ENCODE assay signal across 18 mouse cellular contexts in genomic region chr14:11667762-11668161, GRCm38 (mm10).
DNase-seq lines count a peak whose midpoint lies in the region; ATAC-seq and TF ChIP-seq lines count a peak whose summit lies in the region.
"Had no signal": no experiment of that assay in that cellular context is flagged by ENCODE, and none has a peak within 500 bp of the region (broad histone marks: within the 10 kb centered on the region; RNA-seq: fewer than 3 reads in every experiment).

No protein-coding gene starts in this region.

- no peak for TF ChIP-seq CTCF in layer of hippocampus, adult 2 months (conservative IDR thresholded peaks at IDR 0.05)

- DNase-seq in forebrain, embryonic 11.5 days (ENCODE audit: low spot score), result no peak
- no peak for DNase-seq in kidney, postnatal 10 days
- peak; percentile 38 for DNase-seq in midbrain, embryonic 14.5 days
- no peak for DNase-seq in layer of hippocampus, adult 2 months (ENCODE audit: low spot score in 2 of 2)
- no peak for DNase-seq in lung, postnatal 10 days
- DNase-seq: adrenal gland, postnatal 36 days; cerebellum, adult 18-20 months; cerebellum, postnatal 36 days; gastrocnemius, postnatal 14 days; right cerebral cortex, postnatal 4 days had no signal

- no peak overlapping the region for H3K4me2 ChIP-seq in forebrain, embryonic 12.5 days
- no peak overlapping the region for H3K4me2 ChIP-seq in forebrain, embryonic 11.5 days (ENCODE audit: low read depth, low read length, severe bottlenecking)
- no peak overlapping the region for H3K4me2 ChIP-seq in kidney, embryonic 16.5 days (replicated peaks; ENCODE audit: low read depth, low read length)
- no peak overlapping the region for H3K4me2 ChIP-seq in hindbrain, embryonic 12.5 days (replicated peaks)
- no peak overlapping the region for H3K4me2 ChIP-seq in midbrain, embryonic 14.5 days (ENCODE audit: low read length)
- H3K4me2 ChIP-seq: forebrain, embryonic 13.5 days had no signal

- no peak overlapping the region for H3K4me3 ChIP-seq in forebrain, embryonic 12.5 days (replicated peaks)
- H3K4me3 ChIP-seq in forebrain, embryonic 11.5 days (ENCODE audit: low read depth, low read length), result no peak overlapping the region
- H3K4me3 ChIP-seq in kidney, embryonic 16.5 days (ENCODE audit: low read length), result no peak overlapping the region
- no peak overlapping the region for H3K4me3 ChIP-seq in hindbrain, embryonic 12.5 days
- H3K4me3 ChIP-seq in midbrain, embryonic 14.5 days (replicated peaks; ENCODE audit: low read depth, low read length), result no peak overlapping the region
- H3K4me3 ChIP-seq in layer of hippocampus, adult 2 months, result no peak overlapping the region
- H3K4me3 ChIP-seq: forebrain, embryonic 13.5 days had no signal

- H3K27ac ChIP-seq in forebrain, embryonic 12.5 days, result no peak overlapping the region
- no peak overlapping the region for H3K27ac ChIP-seq in forebrain, embryonic 11.5 days (ENCODE audit: low read depth, low read length)
- H3K27ac ChIP-seq in kidney, embryonic 16.5 days (ENCODE audit: low read length), result no peak overlapping the region
- H3K27ac ChIP-seq in hindbrain, embryonic 12.5 days, result no peak overlapping the region
- H3K27ac ChIP-seq in midbrain, embryonic 14.5 days (replicated peaks; ENCODE audit: low read depth, low read length), result no peak overlapping the region
- no peak overlapping the region for H3K27ac ChIP-seq in layer of hippocampus, adult 2 months
- H3K27ac ChIP-seq: forebrain, embryonic 13.5 days; kidney, postnatal 0 days; liver, embryonic 14.5 days had no signal

- peaks cover 17% of the 10 kb centered on the region; the same call in 1 of the 2 replicates for H3K27me3 ChIP-seq in forebrain, embryonic 12.5 days
- H3K27me3 ChIP-seq in forebrain, embryonic 11.5 days (ENCODE audit: control insufficient read depth, insufficient read depth, low read length), result peaks cover 2% of the 10 kb centered on the region; the same call in 1 of the 2 replicates
- H3K27me3 ChIP-seq in kidney, embryonic 16.5 days (ENCODE audit: insufficient read depth, low read length), result no peaks in the 10 kb centered on the region
- no peaks in the 10 kb centered on the region for H3K27me3 ChIP-seq in hindbrain, embryonic 12.5 days
- no peaks in the 10 kb centered on the region for H3K27me3 ChIP-seq in midbrain, embryonic 14.5 days (ENCODE audit: control insufficient read depth, insufficient read depth, low read length)

- H3K9me3 ChIP-seq in forebrain, embryonic 12.5 days, result no peaks in the 10 kb centered on the region
- H3K9me3 ChIP-seq in forebrain, embryonic 11.5 days (ENCODE audit: control insufficient read depth, low read length), result no peaks in the 10 kb centered on the region
- H3K9me3 ChIP-seq in kidney, embryonic 16.5 days (ENCODE audit: low read length), result no peaks in the 10 kb centered on the region
- no peaks in the 10 kb centered on the region for H3K9me3 ChIP-seq in hindbrain, embryonic 12.5 days (replicated peaks)
- no peaks in the 10 kb centered on the region for H3K9me3 ChIP-seq in midbrain, embryonic 14.5 days (ENCODE audit: control insufficient read depth, low read length)
- H3K9me3 ChIP-seq: forebrain, embryonic 13.5 days had no signal

- H3K9ac ChIP-seq in forebrain, embryonic 12.5 days, result no peak overlapping the region
- H3K9ac ChIP-seq in forebrain, embryonic 11.5 days (ENCODE audit: low read length), result no peak overlapping the region
- H3K9ac ChIP-seq in kidney, embryonic 16.5 days (replicated peaks; ENCODE audit: low read length), result no peak overlapping the region
- no peak overlapping the region for H3K9ac ChIP-seq in hindbrain, embryonic 12.5 days
- no peak overlapping the region for H3K9ac ChIP-seq in midbrain, embryonic 14.5 days (replicated peaks; ENCODE audit: low read length)
- H3K9ac ChIP-seq: forebrain, embryonic 13.5 days; liver, embryonic 14.5 days had no signal

- H3K4me1 ChIP-seq in forebrain, embryonic 12.5 days, result peaks cover 36% of the 10 kb centered on the region
- peaks cover 16% of the 10 kb centered on the region for H3K4me1 ChIP-seq in forebrain, embryonic 11.5 days (replicated peaks; ENCODE audit: control insufficient read depth, insufficient read depth, low read length)
- peaks cover 14% of the 10 kb centered on the region for H3K4me1 ChIP-seq in kidney, embryonic 16.5 days (ENCODE audit: insufficient read depth, low read length)
- H3K4me1 ChIP-seq in hindbrain, embryonic 12.5 days, result peaks cover 28% of the 10 kb centered on the region
- H3K4me1 ChIP-seq in midbrain, embryonic 14.5 days (ENCODE audit: control insufficient read depth, insufficient read depth, low read length), result peaks cover 43% of the 10 kb centered on the region

- H3K36me3 ChIP-seq in forebrain, embryonic 12.5 days (replicated peaks), result no peaks in the 10 kb centered on the region
- no peaks in the 10 kb centered on the region for H3K36me3 ChIP-seq in forebrain, embryonic 11.5 days (ENCODE audit: control insufficient read depth, insufficient read depth, low read length)
- no peaks in the 10 kb centered on the region for H3K36me3 ChIP-seq in kidney, embryonic 16.5 days (ENCODE audit: insufficient read depth, low read length)
- no peaks in the 10 kb centered on the region for H3K36me3 ChIP-seq in hindbrain, embryonic 12.5 days
- no peaks in the 10 kb centered on the region for H3K36me3 ChIP-seq in midbrain, embryonic 14.5 days (ENCODE audit: control insufficient read depth, insufficient read depth, low read length)
- H3K36me3 ChIP-seq: G1E had no signal

- 0 out of 2 replicates have a peak, but pooled peaks have one; percentile 35 for ATAC-seq in forebrain, embryonic 12.5 days (ENCODE audit: low FRiP score)
- ATAC-seq in forebrain, embryonic 11.5 days (replicated peaks; ENCODE audit: low FRiP score), result no peak
- peak; percentile 57; the same call in 1 of the 2 replicates for ATAC-seq in kidney, embryonic 16.5 days (ENCODE audit: low FRiP score, low TSS enrichment)
- peak; percentile 35; the same call in 1 of the 2 replicates for ATAC-seq in hindbrain, embryonic 12.5 days (ENCODE audit: low FRiP score)
- ATAC-seq in midbrain, embryonic 14.5 days (ENCODE audit: low FRiP score, low TSS enrichment), result peak; percentile 38; the same call in 1 of the 2 replicates
- ATAC-seq: CD4-positive, CD25-positive, alpha-beta regulatory T cell, adult 4 months; forebrain, embryonic 13.5 days had no signal

- 3% methylated on average over 3 of the region's 3 CpGs for WGBS in forebrain, embryonic 12.5 days
- 6% methylated on average over 3 of the region's 3 CpGs for WGBS in forebrain, embryonic 11.5 days
- WGBS in kidney, embryonic 16.5 days, result 29% methylated on average over 3 of the region's 3 CpGs
- 14% methylated on average over 3 of the region's 3 CpGs for WGBS in hindbrain, embryonic 12.5 days
- 2% methylated on average over 3 of the region's 3 CpGs for WGBS in midbrain, embryonic 14.5 days
